Mouse (Mus musculus) myocyte (in vitro differentiated cells): ENCODE measurements around the gene Cavin3. TPM values are rescaled to one million over a fixed set of nuclear protein-coding genes. Genes with fewer than 3 reads are reported as not detected.

Experiments used
- H3K27me3 ChIP-seq: one replicate; pipeline ENCODE4 v1.6.1; 2011; ENCODE audit not compliant: control insufficient read depth, insufficient read depth, insufficient read length
- H3K36me3 ChIP-seq: one replicate; pipeline ENCODE4 v1.6.1; 2011; ENCODE audit not compliant: control insufficient read depth, insufficient read depth
- H3K4me2 ChIP-seq: one replicate; pipeline ENCODE4 v1.6.1; 2011; ENCODE audit warnings: low read depth, control low read depth
- H3K4me3 ChIP-seq: one replicate; pipeline ENCODE4 v1.5.1; 2011; ENCODE audit warnings: mild to moderate bottlenecking, control low read depth, moderate library complexity
- H3K79me2 ChIP-seq: one replicate; pipeline ENCODE4 v1.6.1; 2011; ENCODE audit not compliant: control insufficient read depth, insufficient read depth
- H3ac ChIP-seq: one replicate; pipeline ENCODE4 v1.6.1; 2011; ENCODE audit not compliant: control insufficient read depth, insufficient read length
- CEBPB ChIP-seq: IDR thresholded peaks from 2 replicates; pipeline ENCODE4 v1.6.1; 2011; ENCODE audit warnings: mild to moderate bottlenecking, moderate library complexity; ENCODE audit not compliant: poor library complexity, insufficient read depth, severe bottlenecking
- E2F4 ChIP-seq: IDR thresholded peaks from one replicate; pipeline ENCODE4 v1.6.1; 2011; ENCODE audit warnings: mild to moderate bottlenecking, control low read depth, moderate library complexity; ENCODE audit not compliant: insufficient read depth
- MAX ChIP-seq: IDR thresholded peaks from one replicate; pipeline ENCODE4 v1.6.1; 2011; ENCODE audit warnings: low read depth, mild to moderate bottlenecking, control low read depth
- MYOD1 ChIP-seq, 3 experiments: IDR thresholded peaks; one replicate each; pipeline ENCODE4 v1.6.1; 2011; ENCODE audit warnings: control low read depth in 2 of 3, low read depth in 2 of 3, mild to moderate bottlenecking in 2 of 3, moderate library complexity in 1 of 3; ENCODE audit not compliant: insufficient read length in 2 of 3, control insufficient read depth in 1 of 3
- MYOG ChIP-seq, 3 experiments: IDR thresholded peaks; one replicate each; pipeline ENCODE4 v1.6.1; 2011; ENCODE audit warnings: control low read depth in 2 of 3, low read depth in 2 of 3, mild to moderate bottlenecking in 2 of 3; ENCODE audit not compliant: insufficient read length in 2 of 3, control insufficient read depth in 1 of 3, insufficient read depth in 1 of 3
- POLR2A ChIP-seq: IDR thresholded peaks from one replicate; pipeline ENCODE4 v1.6.1; 2011; ENCODE audit warnings: low read depth, mild to moderate bottlenecking, control low read depth, moderate library complexity; ENCODE audit not compliant: insufficient read length
- POLR2AphosphoS2 ChIP-seq: IDR thresholded peaks from one replicate; pipeline ENCODE4 v1.6.1; 2011; ENCODE audit warnings: low read depth, control low read depth; ENCODE audit not compliant: insufficient read length
- REST ChIP-seq: IDR thresholded peaks from one replicate; pipeline ENCODE4 v1.6.1; 2011; ENCODE audit warnings: mild to moderate bottlenecking, control low read depth, moderate library complexity; ENCODE audit not compliant: insufficient read depth, insufficient read length
- SRF ChIP-seq: IDR thresholded peaks from one replicate; pipeline ENCODE4 v1.6.1; 2011; ENCODE audit warnings: low read depth; ENCODE audit not compliant: control insufficient read depth, insufficient read length
- TCF12 ChIP-seq: IDR thresholded peaks from one replicate; pipeline ENCODE4 v1.6.1; 2011; ENCODE audit warnings: mild to moderate bottlenecking, control low read depth; ENCODE audit not compliant: poor library complexity, insufficient read depth, severe bottlenecking
- TCF3 ChIP-seq: IDR thresholded peaks from one replicate; pipeline ENCODE4 v1.6.1; 2011; ENCODE audit warnings: low read depth, control low read depth; ENCODE audit not compliant: insufficient read length
- USF1 ChIP-seq: IDR thresholded peaks from one replicate; pipeline ENCODE4 v1.6.1; 2011; ENCODE audit warnings: low read depth, mild to moderate bottlenecking, control low read depth, moderate library complexity
- polyA plus RNA-seq: library from polyadenylated mRNA; unstranded; fragments of >200 nt; fragmentation: generic; extraction: Trizol; gene quantifications from one replicate; pipeline ENCODE4 v1.2.1, GENCODE M21; 2012; ENCODE audit warnings: missing spikeins

Cavin3 gene
- polyA plus RNA-seq, 1 experiment: 88.4 TPM

GRCm38 (mm10) chr7:105480561-105481504 is 1.3 kb downstream of the Cavin3 start:
- peak overlapping the region; percentile 85 for H3K4me2 ChIP-seq
- H3ac ChIP-seq: peak overlapping the region; percentile 46
- TF ChIP-seq E2F4: no peak
- TF ChIP-seq POLR2A: no peak
- no peak for TF ChIP-seq POLR2AphosphoS2
- no peak for TF ChIP-seq CEBPB
- no peak for TF ChIP-seq MAX
- no peak for TF ChIP-seq SRF
- no peak for TF ChIP-seq USF1
- TF ChIP-seq MYOD1 (IDR thresholded peaks at IDR 0.05; ENCODE audit: control insufficient read depth in 1 of 3, insufficient read length in 2 of 3, low read depth in 2 of 3): no peak
- TF ChIP-seq TCF3: no peak
- no peak for TF ChIP-seq MYOG (IDR thresholded peaks at IDR 0.05; ENCODE audit: control insufficient read depth in 1 of 3, insufficient read depth in 1 of 3, insufficient read length in 2 of 3, low read depth in 2 of 3)
- TF ChIP-seq TCF12: no peak
- no peak for TF ChIP-seq REST
- no peaks in the 10 kb centered on the region for H3K27me3 ChIP-seq
- no peaks in the 10 kb centered on the region for H3K79me2 ChIP-seq
- H3K4me3 ChIP-seq: peak overlapping the region; percentile 57
- H3K36me3 ChIP-seq: no peaks in the 10 kb centered on the region

- H3ac ChIP-seq: no peak overlapping the region
- peak overlapping the region; percentile 85 for H3K4me2 ChIP-seq
- no peaks in the 10 kb centered on the region for H3K36me3 ChIP-seq
- H3K27me3 ChIP-seq: no peaks in the 10 kb centered on the region
- H3K4me3 ChIP-seq: peak overlapping the region; percentile 57
- no peaks in the 10 kb centered on the region for H3K79me2 ChIP-seq
- no peak for TF ChIP-seq CEBPB
- TF ChIP-seq MYOG (IDR thresholded peaks at IDR 0.05; ENCODE audit: control insufficient read depth in 1 of 3, insufficient read depth in 1 of 3, insufficient read length in 2 of 3, low read depth in 2 of 3): no peak
- TF ChIP-seq MYOD1 (IDR thresholded peaks at IDR 0.05; ENCODE audit: control insufficient read depth in 1 of 3, insufficient read length in 2 of 3, low read depth in 2 of 3): no peak
- TF ChIP-seq MAX: no peak
- no peak for TF ChIP-seq TCF3
- no peak for TF ChIP-seq POLR2AphosphoS2
- no peak for TF ChIP-seq REST
- no peak for TF ChIP-seq POLR2A
- no peak for TF ChIP-seq E2F4
- TF ChIP-seq TCF12: no peak
- TF ChIP-seq USF1: no peak
These were observed 2.0 kb downstream of the Cavin3 start for GRCm38 (mm10) chr7:105480081-105480480.

- peak overlapping the region; percentile 85 for H3K4me2 ChIP-seq
- no peaks in the 10 kb centered on the region for H3K79me2 ChIP-seq
- no peaks in the 10 kb centered on the region for H3K36me3 ChIP-seq
- H3K4me3 ChIP-seq: no peak overlapping the region
- no peak overlapping the region for H3ac ChIP-seq
- TF ChIP-seq CEBPB (no peak), SRF (no peak), MYOG (IDR thresholded peaks at IDR 0.05; ENCODE audit: control insufficient read depth in 1 of 3, insufficient read depth in 1 of 3, insufficient read length in 2 of 3, low read depth in 2 of 3) (no peak), POLR2AphosphoS2 (peak; percentile 74), E2F4 (no peak), MAX (no peak), TCF12 (no peak), POLR2A (peak; percentile 29), TCF3 (no peak), MYOD1 (IDR thresholded peaks at IDR 0.05; ENCODE audit: control insufficient read depth in 1 of 3, insufficient read length in 2 of 3, low read depth in 2 of 3) (no peak), REST (no peak), USF1 (no peak)
- no peaks in the 10 kb centered on the region for H3K27me3 ChIP-seq
These were observed 2.9 kb downstream of the Cavin3 start for GRCm38 (mm10) chr7:105479232-105479631.

GRCm38 (mm10) chr7:105478344-105478743 is 3.8 kb downstream of the Cavin3 start:
- Histone ChIP-seq H3K27me3 (no peaks in the 10 kb centered on the region), H3ac (no peak overlapping the region), H3K36me3 (no peaks in the 10 kb centered on the region), H3K79me2 (no peaks in the 10 kb centered on the region), H3K4me2 (no peak overlapping the region), H3K4me3 (no peak overlapping the region)
- TF ChIP-seq POLR2A (no peak), SRF (no peak), TCF12 (no peak), POLR2AphosphoS2 (no peak), CEBPB (no peak), MYOG (IDR thresholded peaks at IDR 0.05; ENCODE audit: control insufficient read depth in 1 of 3, insufficient read depth in 1 of 3, insufficient read length in 2 of 3, low read depth in 2 of 3) (no peak), MAX (no peak), REST (no peak), E2F4 (no peak), USF1 (no peak), MYOD1 (IDR thresholded peaks at IDR 0.05; ENCODE audit: control insufficient read depth in 1 of 3, insufficient read length in 2 of 3, low read depth in 2 of 3) (no peak), TCF3 (no peak)
